Mouse (Mus musculus): Measurements from ENCODE around the gene Ppp2r3c.
"Not testable (repeated sequence)": the region's sequence is repeated elsewhere in the genome, so short reads cannot be mapped to it uniquely, and the experiment has no call there.

- TF ChIP-seq SMC3 (IDR thresholded peaks at IDR 0.05; ENCODE audit: low read depth, low read length); POLR2A (IDR thresholded peaks at IDR 0.05; ENCODE audit: low read depth, low read length); ELF1 (IDR thresholded peaks at IDR 0.05; ENCODE audit: low read depth, low read length); ZC3H11A (IDR thresholded peaks at IDR 0.05; ENCODE audit: low read depth, low read length); MYC (IDR thresholded peaks at IDR 0.05; ENCODE audit: low read depth, low read length); JUND (conservative IDR thresholded peaks at IDR 0.05; ENCODE audit: low read depth, low read length); RCOR1 (conservative IDR thresholded peaks at IDR 0.05; ENCODE audit: low read depth, low read length); ZNF384 (IDR thresholded peaks at IDR 0.05; ENCODE audit: low read depth, low read length); CTCF (conservative IDR thresholded peaks at IDR 0.05 in 1 of 2, IDR thresholded peaks at IDR 0.05 in 1 of 2; ENCODE audit: low read depth in 2 of 2, low read length in 2 of 2); TCF12 (IDR thresholded peaks at IDR 0.05; ENCODE audit: low read depth, low read length); MXI1 (IDR thresholded peaks at IDR 0.05; ENCODE audit: low read depth, low read length); USF1 (IDR thresholded peaks at IDR 0.05; ENCODE audit: low read depth, low read length); MAX (IDR thresholded peaks at IDR 0.05; ENCODE audit: low read length); MAZ (IDR thresholded peaks at IDR 0.05; ENCODE audit: low read depth, low read length): not testable (repeated sequence)
Observed at GRCm38 (mm10) chr12:55277583-55277982, 25.2 kb downstream of the Ppp2r3c start.
